ENCODE assay signal across 13 mouse cellular contexts in genomic region chr4:121227072-121227471, GRCm38 (mm10). TPM values are rescaled to one million over a fixed set of nuclear protein-coding genes. Genes with fewer than 3 reads are reported as not detected.
DNase-seq lines count a peak whose midpoint lies in the region; TF ChIP-seq lines count a peak whose summit lies in the region.
"Had no signal": no experiment of that assay in that cellular context is flagged by ENCODE, and none has a peak within 500 bp of the region (broad histone marks: within the 10 kb centered on the region; RNA-seq: fewer than 3 reads in every experiment).

No protein-coding gene starts in this region.

- DNase-seq in cerebellum, postnatal 10 days: peak; percentile 55 to 56
- DNase-seq in cerebellum, adult 11-12 months: no peak
- DNase-seq in heart, adult 2 months: peak in 1 of 2 experiments; percentile 17
- no peak for DNase-seq in heart, postnatal 25 days (ENCODE audit: low spot score)
- peak; percentile 53 for DNase-seq in adipocyte (ENCODE audit: low spot score)
- peak; percentile 32 for DNase-seq in layer of hippocampus, adult 9-10 months (ENCODE audit: low spot score)
- no peak for DNase-seq in kidney, postnatal 25 days
- no peak for DNase-seq in adrenal gland, adult 2 months
- DNase-seq: adrenal gland, postnatal 10 days; kidney, postnatal 14 days; lung, embryonic 14.5 days; spleen, adult 18-20 months had no signal

- intact Hi-C loops in heart, adult 2 months (cut with DNase I): no loop called here
- intact Hi-C loops in heart, postnatal 25 days (cut with DNase I): no loop called here

- no peaks in the 10 kb centered on the region for H3K36me3 ChIP-seq in heart, adult 2 months (ENCODE audit: control insufficient read depth, insufficient read depth, low read length)
- H3K36me3 ChIP-seq: intestine, embryonic 15.5 days had no signal

- no peaks in the 10 kb centered on the region for H3K4me1 ChIP-seq in heart, adult 2 months (ENCODE audit: control insufficient read depth, insufficient read depth, low read length)
- H3K4me1 ChIP-seq: intestine, embryonic 15.5 days had no signal

- peak; percentile 32 for TF ChIP-seq CTCF in heart, adult 2 months (IDR thresholded peaks at IDR 0.05)

- TF ChIP-seq POLR2A in heart, adult 2 months (IDR thresholded peaks at IDR 0.05; ENCODE audit: insufficient read depth, low read depth, low read length): no peak

- no peaks in the 10 kb centered on the region for H3K79me2 ChIP-seq in heart, adult 2 months (replicated peaks; ENCODE audit: control insufficient read depth, insufficient read depth, low read length)

- no peak overlapping the region for H3K27ac ChIP-seq in heart, adult 2 months
- H3K27ac ChIP-seq: intestine, embryonic 15.5 days had no signal

- no peak for TF ChIP-seq EP300 in heart, adult 2 months (IDR thresholded peaks at IDR 0.05; ENCODE audit: insufficient read depth, low read depth, low read length)

- WGBS in heart, adult 2 months: 10% methylated on average over 1 of the region's 1 CpGs

- no peak overlapping the region for H3K4me3 ChIP-seq in heart, adult 2 months
- H3K4me3 ChIP-seq: intestine, embryonic 15.5 days had no signal

- H3K27me3 ChIP-seq in heart, adult 2 months (ENCODE audit: control insufficient read depth, insufficient read depth, low read length): peaks cover 2% of the 10 kb centered on the region; the same call in 1 of the 2 replicates

- H3K9ac ChIP-seq in heart, adult 2 months (ENCODE audit: low read depth, low read length): no peak overlapping the region
- H3K9ac ChIP-seq: intestine, embryonic 15.5 days; lung, embryonic 14.5 days had no signal

RNA-seq across cellular contexts. Expression of gene Rlf, which starts 12.2 kb away (rescaled TPM):
- total RNA-seq in heart, adult 2 months (2021): 10 to 100 TPM; 10.2 to 10.6 TPM
- 2.6 and 6.2 TPM in 2 replicates for polyA plus RNA-seq in heart, adult 2 months (2012; rRNA removed)
- total RNA-seq in heart, postnatal 25 days (2021): 10 to 100 TPM in 1 of 2 experiments, 1 to 10 TPM in 1; 9.6 to 11.0 TPM
- 10 to 100 TPM; 11.7 to 16.1 TPM for total RNA-seq in adrenal gland, adult 2 months (2021)
- polyA plus RNA-seq in adrenal gland, adult 2 months (2012; rRNA removed): 0.88 and 1.1 TPM in 2 replicates

Comparison
In these comparisons a context has a peak if more than half of its experiments do, and no peak if none do; other contexts are left out.
1. DNase-seq: peak in cerebellum, postnatal 10 days (2 of 2), adipocyte (single experiment) and layer of hippocampus, adult 9-10 months (single experiment); none in cerebellum, adult 11-12 months (single experiment), heart, postnatal 25 days (single experiment), kidney, postnatal 25 days (0 of 2) and adrenal gland, adult 2 months (single experiment).